Mouse (Mus musculus) small intestine, adult 2 months (tissue): ENCODE measurements at regions not wholly inside any gene's neighbourhood (a gene's known extent, or its start where the extent isn't known, plus 50 kb on each side); places are given as distances from the start of the nearest gene placed in this dataset.
"Not testable (repeated sequence)": the region's sequence is repeated elsewhere in the genome, so short reads cannot be mapped to it uniquely, and the experiment has no call there.

Experiments used
- H3K27ac ChIP-seq: fragments of 200-500 bp; 2 replicates; pipeline ENCODE4 v1.5.1; 2012; ENCODE audit warnings: low read depth, low read length, control low read depth, inconsistent platforms; ENCODE audit not compliant: insufficient read depth
- H3K27me3 ChIP-seq: fragments of 200-500 bp; 2 replicates; pipeline ENCODE4 v1.6.1; 2012; ENCODE audit warnings: mild to moderate bottlenecking, moderate library complexity, low read length, inconsistent platforms; ENCODE audit not compliant: control insufficient read depth, insufficient read depth
- H3K36me3 ChIP-seq: fragments of 200-500 bp; 2 replicates; pipeline ENCODE4 v1.6.1; 2012; ENCODE audit warnings: mild to moderate bottlenecking, low read length, control low read depth, inconsistent platforms; ENCODE audit not compliant: control insufficient read depth, insufficient read depth
- H3K4me1 ChIP-seq: fragments of 200-500 bp; 2 replicates; pipeline ENCODE4 v1.6.1; 2012; ENCODE audit warnings: low read length, inconsistent platforms, mixed read lengths; ENCODE audit not compliant: control insufficient read depth, insufficient read depth, insufficient read length
- H3K4me3 ChIP-seq: fragments of 200-500 bp; 2 replicates; pipeline ENCODE4 v1.5.1; 2012; ENCODE audit warnings: low read depth, mild to moderate bottlenecking, control low read depth, inconsistent platforms, low read length, moderate library complexity
- CTCF ChIP-seq: fragments of 200-500 bp; IDR thresholded peaks from 2 replicates; pipeline ENCODE4 v1.5.1; 2012; ENCODE audit warnings: low read depth, mild to moderate bottlenecking, control low read depth, inconsistent platforms, low read length, moderate library complexity, mixed read lengths; ENCODE audit not compliant: insufficient replicate concordance, insufficient read length; ENCODE audit errors: extremely low read depth
- POLR2A ChIP-seq: fragments of 200-500 bp; IDR thresholded peaks from 2 replicates; pipeline ENCODE4 v1.6.1; 2012; ENCODE audit warnings: low read depth, mild to moderate bottlenecking, control low read depth, inconsistent platforms, low read length, moderate library complexity
- WGBS: fragments of 180-500 bp; shearing (Covaris S2); methylation state at CpG from one replicate; pipeline ENCODE4 v1.1.7; 2018; 5-methylcytosine and 5-hydroxymethylcytosine counted together

DNA sequence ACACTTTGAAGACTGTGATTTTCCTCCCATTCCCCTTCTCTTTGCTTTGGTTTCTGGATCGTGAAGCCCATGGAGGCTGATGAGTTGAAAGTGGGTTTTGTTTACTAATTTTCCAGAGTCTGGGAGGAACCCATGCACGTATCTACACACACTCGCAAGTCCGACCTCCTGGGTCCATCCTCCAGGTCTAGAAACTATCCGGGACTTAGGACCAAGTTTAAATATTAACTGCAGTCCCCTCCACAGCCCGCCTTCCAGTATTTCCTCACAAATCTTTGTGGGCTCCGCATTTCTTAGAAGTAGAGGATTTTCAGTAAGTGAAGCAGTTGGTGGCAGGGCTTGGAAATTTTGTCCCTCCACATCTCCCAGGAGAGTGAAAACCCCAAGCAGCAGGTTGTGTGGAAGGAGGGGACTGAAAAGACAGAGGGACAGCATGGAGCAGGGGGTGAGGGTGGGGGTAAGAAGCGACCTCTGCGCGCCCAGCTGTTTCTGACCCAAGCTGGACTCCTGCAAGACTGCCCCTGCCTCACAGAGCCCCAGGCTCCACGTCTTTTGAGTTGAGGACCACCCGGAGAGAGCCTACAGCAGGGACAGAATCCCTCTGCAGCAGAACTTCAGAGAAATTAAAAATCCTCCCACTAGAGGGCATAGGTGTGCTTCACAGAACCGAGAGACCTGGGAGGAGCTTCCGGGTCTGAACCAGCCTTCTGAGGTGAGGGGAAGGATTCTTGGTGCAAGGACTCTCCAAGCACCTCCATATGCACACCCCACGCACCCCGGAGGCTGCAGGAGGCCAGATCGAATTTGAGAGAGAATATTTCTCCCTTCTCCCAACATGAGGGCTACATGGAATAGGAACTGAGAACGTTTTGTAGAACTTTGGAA lies 174.4 kb upstream of the Thpo start:
- H3K27ac ChIP-seq, H3K4me3 ChIP-seq, H3K36me3 ChIP-seq, H3K4me1 ChIP-seq, H3K27me3 ChIP-seq: not testable (repeated sequence)
- TF ChIP-seq CTCF, result peak; percentile 19; the same call in 1 of the 2 replicates
- 14% methylated on average over 18 of the region's 18 CpGs for whole genome bisulfite sequencing

DNA sequence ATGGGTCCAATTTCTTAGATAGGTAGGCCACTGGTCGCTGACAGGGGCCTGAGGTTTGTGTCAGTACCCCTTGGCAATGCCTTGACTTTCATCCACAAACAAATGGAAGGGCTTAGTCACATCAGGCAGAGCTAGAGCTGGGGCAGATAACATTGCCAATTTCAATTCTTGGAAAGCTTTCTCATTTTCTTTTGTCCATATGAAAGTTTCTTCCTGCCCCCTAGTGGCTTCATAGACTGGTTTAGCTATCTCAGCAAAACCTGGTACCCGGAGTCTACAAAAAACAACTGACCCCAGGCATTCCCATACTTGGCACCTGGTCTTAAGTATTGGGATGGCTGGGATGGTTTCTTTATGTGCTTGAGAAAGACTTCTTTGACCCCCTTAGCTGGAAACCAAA lies 161.4 kb upstream of the Thpo start:
- Histone ChIP-seq H3K4me1 (no peaks in the 10 kb centered on the region), H3K27ac (no peak overlapping the region), H3K4me3 (no peak overlapping the region), H3K27me3 (no peaks in the 10 kb centered on the region), H3K36me3 (no peaks in the 10 kb centered on the region)
- 37% methylated on average over 2 of the region's 2 CpGs for WGBS
- TF ChIP-seq POLR2A (no peak), CTCF (no peak)

DNA sequence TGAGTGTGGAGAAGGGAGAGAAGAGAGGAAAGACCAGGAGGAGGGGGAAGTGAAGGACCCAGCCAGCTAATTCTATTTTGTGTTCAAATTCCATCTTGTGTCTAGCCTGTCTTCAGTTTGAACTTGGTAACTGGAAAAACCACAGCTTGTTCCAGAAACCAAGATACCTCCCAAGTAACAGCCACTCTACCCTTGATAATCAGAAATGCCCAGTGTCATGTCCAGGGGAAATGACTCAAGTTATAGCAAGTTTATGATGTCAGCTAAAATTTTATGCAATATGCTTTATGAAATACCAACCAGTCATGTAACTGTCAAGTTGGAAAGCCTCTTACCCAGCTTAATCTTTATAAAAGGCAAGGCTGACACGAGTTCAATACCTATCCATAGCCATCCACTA lies 137.4 kb upstream of the Thpo start:
- H3K27ac ChIP-seq, result no peak overlapping the region
- H3K4me1 ChIP-seq, result peaks cover 6% of the 10 kb centered on the region; the same call in 1 of the 2 replicates
- 41% methylated on average over 1 of the region's 1 CpGs for WGBS
- TF ChIP-seq CTCF (no peak), POLR2A (no peak)
- H3K4me3 ChIP-seq, result no peak overlapping the region
- H3K36me3 ChIP-seq, result no peaks in the 10 kb centered on the region
- no peaks in the 10 kb centered on the region for H3K27me3 ChIP-seq

DNA sequence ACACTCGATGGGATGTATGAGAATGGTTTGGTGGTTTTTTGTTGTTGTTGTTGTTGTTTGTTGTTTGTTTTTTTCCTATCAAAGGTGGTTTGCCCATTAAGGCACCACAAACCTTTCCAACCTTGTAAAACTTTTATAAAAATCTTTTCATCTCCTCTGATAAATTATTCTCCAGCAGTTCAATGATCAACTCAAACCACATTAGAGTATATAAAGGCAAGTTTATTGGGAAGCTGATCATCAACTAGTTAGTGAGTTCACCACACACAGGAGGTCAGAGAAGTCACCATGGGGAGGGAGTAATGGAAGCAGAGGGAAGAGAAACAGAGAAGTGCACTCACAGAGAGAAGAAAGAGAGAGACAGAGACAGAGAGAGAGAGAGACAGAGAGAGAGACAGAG lies 132.5 kb upstream of the Thpo start:
- Histone ChIP-seq H3K27ac (no peak overlapping the region), H3K27me3 (no peaks in the 10 kb centered on the region), H3K4me3 (no peak overlapping the region), H3K36me3 (no peaks in the 10 kb centered on the region), H3K4me1 (no peaks in the 10 kb centered on the region)
- TF ChIP-seq POLR2A (no peak), CTCF (no peak)
- WGBS, result 93% methylated on average over 1 of the region's 1 CpGs

DNA sequence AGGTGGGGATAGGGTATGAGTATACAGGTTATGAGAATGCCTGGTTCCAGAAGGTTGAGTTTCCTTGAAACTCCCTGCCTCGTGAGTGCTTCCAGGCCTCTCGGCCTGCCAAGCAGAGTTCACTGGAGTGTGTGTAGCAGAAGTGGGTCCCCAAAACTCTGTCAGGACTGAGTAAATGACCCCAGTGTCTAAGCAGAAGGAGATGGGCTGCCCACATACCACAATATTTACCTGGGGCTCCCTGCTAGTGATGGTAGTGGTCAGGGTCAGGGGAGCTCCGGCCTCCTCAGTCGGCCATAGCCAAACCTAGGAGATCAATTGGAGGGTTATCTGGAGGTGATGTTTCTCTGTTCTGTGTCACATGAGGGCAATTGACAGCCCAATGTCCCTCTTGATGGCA lies 126.9 kb upstream of the Thpo start:
- no peaks in the 10 kb centered on the region for H3K36me3 ChIP-seq
- no peak overlapping the region for H3K4me3 ChIP-seq
- no peaks in the 10 kb centered on the region for H3K27me3 ChIP-seq
- 96% methylated on average over 4 of the region's 4 CpGs for WGBS
- H3K27ac ChIP-seq, result no peak overlapping the region
- H3K4me1 ChIP-seq, result no peaks in the 10 kb centered on the region
- TF ChIP-seq POLR2A (no peak), CTCF (no peak)

DNA sequence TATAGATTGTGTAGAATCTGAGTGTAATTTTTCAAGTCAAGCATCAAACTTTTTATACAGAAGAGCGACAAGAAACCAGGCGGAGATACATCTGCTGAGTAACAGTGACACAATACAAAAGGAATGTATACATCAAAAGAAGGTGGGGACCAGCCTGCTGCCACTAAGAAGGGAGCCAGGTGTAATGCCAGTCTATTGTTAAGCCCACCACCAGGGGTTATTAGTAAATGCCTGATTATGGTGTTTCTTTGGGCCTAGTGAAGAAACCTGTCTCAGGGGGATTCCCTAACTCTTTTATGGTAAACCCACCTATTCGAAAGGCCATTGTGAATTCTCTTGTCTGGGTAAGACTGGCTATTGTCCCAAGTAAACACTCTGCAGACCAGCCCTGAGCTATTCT lies 126.3 kb upstream of the Thpo start:
- H3K4me1 ChIP-seq, H3K27me3 ChIP-seq, H3K27ac ChIP-seq, H3K4me3 ChIP-seq, H3K36me3 ChIP-seq: not testable (repeated sequence)
- WGBS, result 90% methylated on average over 3 of the region's 3 CpGs

DNA sequence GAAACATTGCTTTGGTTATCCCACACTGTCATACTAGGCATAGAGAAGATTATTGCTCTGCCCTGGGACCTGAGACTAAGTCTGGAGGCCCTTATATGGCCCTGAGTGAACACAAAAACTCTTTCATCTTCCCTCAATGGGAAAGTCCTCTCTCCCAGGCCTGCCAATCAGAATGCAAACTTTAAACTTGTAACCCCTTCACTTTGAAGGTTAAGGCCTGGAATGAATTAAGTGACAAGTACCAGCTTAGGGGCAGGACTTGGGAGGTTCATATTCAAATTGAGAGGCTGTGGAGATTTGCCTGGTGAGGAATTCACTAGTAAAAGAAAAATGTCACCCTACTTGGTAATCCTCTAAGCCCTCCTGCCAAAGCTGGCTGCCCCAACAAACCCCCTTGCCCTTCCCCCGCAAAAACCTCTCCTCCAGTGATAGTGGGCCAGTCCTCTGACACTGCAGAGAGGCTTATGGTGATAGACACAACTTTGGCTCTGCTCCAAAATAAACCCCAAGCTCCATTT lies 120.4 kb upstream of the Thpo start:
- Histone ChIP-seq H3K27ac (no peak overlapping the region), H3K4me3 (no peak overlapping the region), H3K36me3 (no peaks in the 10 kb centered on the region), H3K27me3 (no peaks in the 10 kb centered on the region), H3K4me1 (no peaks in the 10 kb centered on the region)
- TF ChIP-seq POLR2A (no peak), CTCF (no peak)
- 81% methylated on average over 1 of the region's 1 CpGs for WGBS
